Mouse (Mus musculus) heart, embryonic 14.5 days (tissue): ENCODE data around the gene Kif26b. TPM values are rescaled to one million over a fixed set of nuclear protein-coding genes. Genes with fewer than 3 reads are reported as not detected.

Source experiments
- ATAC-seq: fragments of 200-750 bp; cut with Nextera tagmentation; 2 replicates; pipeline ENCODE4 v1.8.0; 2017; ENCODE audit warnings: low read depth, moderate TSS enrichment; ENCODE audit not compliant: insufficient number of reproducible peaks, insufficient read depth, low FRiP score
- H3K27ac ChIP-seq, 2 experiments: fragments of 200-500 bp in 1 of 2; fragments of 300-500 bp in 1 of 2; sonication (generic) in 1 of 2; replicated peaks in 1 of 2; 2 replicates each; pipeline ENCODE4 v1.5.1; 2012 to 2014; ENCODE audit warnings: low read depth in 2 of 2, low read length in 2 of 2, control low read depth in 1 of 2, mild to moderate bottlenecking in 1 of 2, mixed read lengths in 1 of 2; ENCODE audit not compliant: control insufficient read depth in 1 of 2, insufficient read depth in 1 of 2
- H3K27me3 ChIP-seq: fragments of 300-500 bp; sonication (generic); 2 replicates; pipeline ENCODE4 v1.6.1; 2014; ENCODE audit warnings: mild to moderate bottlenecking, low read length, control low read depth; ENCODE audit not compliant: control insufficient read depth, insufficient read depth
- H3K36me3 ChIP-seq: fragments of 300-500 bp; sonication (generic); 2 replicates; pipeline ENCODE4 v1.6.1; 2014; ENCODE audit warnings: mild to moderate bottlenecking, control low read depth, low read length, mixed read lengths; ENCODE audit not compliant: control insufficient read depth, insufficient read depth
- H3K4me1 ChIP-seq, 2 experiments: fragments of 200-500 bp in 1 of 2; fragments of 300-500 bp in 1 of 2; sonication (generic) in 1 of 2; 2 replicates each; pipeline ENCODE4 v1.6.1; 2012 to 2014; ENCODE audit warnings: low read length in 2 of 2, control low read depth in 1 of 2, mixed read lengths in 1 of 2; ENCODE audit not compliant: control insufficient read depth in 2 of 2, insufficient read depth in 2 of 2
- H3K4me2 ChIP-seq: fragments of 300-500 bp; sonication (generic); 2 replicates; pipeline ENCODE4 v1.6.1; 2014; ENCODE audit warnings: mild to moderate bottlenecking, low read length
- H3K4me3 ChIP-seq, 2 experiments: fragments of 200-500 bp in 1 of 2; fragments of 300-500 bp in 1 of 2; sonication (generic) in 1 of 2; 2 replicates each; pipeline ENCODE4 v1.5.1; 2012 to 2014; ENCODE audit warnings: low read length in 2 of 2, mild to moderate bottlenecking in 2 of 2, control low read depth in 1 of 2, low read depth in 1 of 2, moderate library complexity in 1 of 2; ENCODE audit not compliant: control insufficient read depth in 1 of 2, insufficient read depth in 1 of 2
- H3K9ac ChIP-seq: fragments of 300-500 bp; sonication (generic); 2 replicates; pipeline ENCODE4 v1.6.1; 2014; ENCODE audit warnings: mild to moderate bottlenecking, low read length
- H3K9me3 ChIP-seq: fragments of 300-500 bp; sonication (generic); 2 replicates; pipeline ENCODE4 v1.6.1; 2016; ENCODE audit warnings: low read length, control low read depth; ENCODE audit not compliant: control insufficient read depth
- WGBS: fragments of 180-500 bp; shearing (Covaris S2); extraction: QIAGEN DNeasy Blood & Tissue Kit; methylation state at CpG from one replicate; pipeline ENCODE4 v1.1.7; 2014; 5-methylcytosine and 5-hydroxymethylcytosine counted together
- polyA plus RNA-seq: library from polyadenylated mRNA; unstranded; fragments of >200 nt; fragmentation: Nextera tagmentation; extraction: Ambion mirVana; gene quantifications from 2 replicates; pipeline ENCODE4 v1.2.1, GENCODE M21; 2014

The Kif26b gene
- polyA plus RNA-seq, 1 experiment from 2014 or later: 14.4 TPM

DNA sequence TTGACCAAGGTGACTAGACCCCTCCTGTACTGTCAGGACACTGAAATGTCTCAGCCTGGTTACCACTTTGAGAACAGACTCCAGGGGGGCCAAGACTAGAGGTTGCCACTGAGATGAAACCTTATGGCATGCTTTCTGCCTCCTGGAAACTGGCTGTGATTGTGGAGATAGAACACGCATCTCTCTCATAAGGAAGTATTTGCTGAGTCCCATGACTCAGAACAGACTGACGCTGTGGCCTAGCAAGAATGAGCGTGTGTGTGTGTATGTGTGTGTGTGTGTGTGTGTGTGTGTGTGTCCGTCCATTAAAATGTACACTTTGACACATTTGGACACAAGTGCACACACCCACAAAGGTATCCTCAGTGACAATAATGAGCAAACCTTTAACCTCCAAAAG is 140.0 kb downstream of the Kif26b start:
- no peak overlapping the region for H3K4me2 ChIP-seq
- H3K9me3 ChIP-seq: no peaks in the 10 kb centered on the region
- H3K9ac ChIP-seq: no peak overlapping the region
- no peaks in the 10 kb centered on the region for H3K36me3 ChIP-seq
- 89% methylated on average over 4 of the region's 4 CpGs for WGBS
- H3K27me3 ChIP-seq: no peaks in the 10 kb centered on the region
- no peak overlapping the region for H3K4me3 ChIP-seq
- H3K27ac ChIP-seq: no peak overlapping the region
- peaks cover 22 to 61% of the 10 kb centered on the region in 2 experiments for H3K4me1 ChIP-seq
- ATAC-seq: no peak

DNA sequence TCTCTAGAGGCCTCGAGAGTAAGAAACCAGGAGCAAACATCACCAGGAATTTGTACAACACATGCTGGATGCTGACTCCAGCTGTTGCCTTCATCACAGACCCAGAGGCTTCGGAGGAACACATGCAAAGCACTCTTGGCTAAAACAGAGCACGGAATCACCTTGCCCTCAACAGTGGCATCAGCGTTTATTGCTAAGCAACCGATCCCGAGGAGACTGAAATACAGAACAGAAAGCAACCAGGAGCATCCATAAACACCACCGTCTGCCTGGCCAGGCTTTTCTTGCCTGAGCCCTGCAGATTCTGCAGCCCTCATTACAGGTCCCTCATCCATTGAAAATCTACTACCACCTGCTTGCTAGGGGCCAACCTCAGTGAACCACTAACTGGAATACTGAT is 144.1 kb downstream of the Kif26b start:
- H3K27ac ChIP-seq: peak overlapping the region; percentile 53 to 77
- H3K4me3 ChIP-seq: no peak overlapping the region
- peaks cover 26 to 69% of the 10 kb centered on the region in 2 experiments for H3K4me1 ChIP-seq
- no peak for ATAC-seq
- H3K9ac ChIP-seq: peak overlapping the region; percentile 27; the same call in 1 of the 2 replicates
- no peaks in the 10 kb centered on the region for H3K9me3 ChIP-seq
- H3K27me3 ChIP-seq: no peaks in the 10 kb centered on the region
- WGBS: 44% methylated on average over 7 of the region's 7 CpGs
- H3K36me3 ChIP-seq: no peaks in the 10 kb centered on the region
- H3K4me2 ChIP-seq: peak overlapping the region; percentile 11; the same call in 1 of the 2 replicates

DNA sequence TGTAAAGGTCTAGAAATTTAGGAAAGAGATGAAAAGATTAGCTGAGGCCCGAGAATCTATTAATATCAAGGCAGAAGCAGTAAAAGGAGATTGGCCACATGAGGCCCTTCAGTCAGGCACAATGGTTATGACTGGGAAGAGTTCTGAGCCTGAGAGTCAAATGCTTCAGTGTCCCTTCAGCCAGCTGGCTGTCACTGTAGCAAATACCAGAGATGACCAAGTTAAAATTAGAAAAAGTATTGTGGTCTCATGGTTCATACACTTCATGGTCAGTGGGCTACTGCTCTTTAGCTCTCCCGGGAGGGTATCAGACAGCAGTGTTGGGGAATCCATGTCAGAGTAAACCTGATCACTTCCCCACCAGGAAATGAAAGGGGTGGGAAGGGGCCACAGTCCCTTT is 144.6 kb downstream of the Kif26b start:
- Histone ChIP-seq H3K4me3 (no peak overlapping the region), H3K4me2 (peak overlapping the region; percentile 11; the same call in 1 of the 2 replicates), H3K36me3 (no peaks in the 10 kb centered on the region), H3K27ac (peak overlapping the region; percentile 53 to 77), H3K4me1 (peaks cover 26 to 68% of the 10 kb centered on the region in 2 experiments), H3K27me3 (no peaks in the 10 kb centered on the region), H3K9me3 (no peaks in the 10 kb centered on the region), H3K9ac (0 out of 2 replicates have a peak overlapping the region, but pooled peaks have one; percentile 22)
- ATAC-seq: no peak
- 16% methylated on average over 2 of the region's 2 CpGs for whole genome bisulfite sequencing

DNA sequence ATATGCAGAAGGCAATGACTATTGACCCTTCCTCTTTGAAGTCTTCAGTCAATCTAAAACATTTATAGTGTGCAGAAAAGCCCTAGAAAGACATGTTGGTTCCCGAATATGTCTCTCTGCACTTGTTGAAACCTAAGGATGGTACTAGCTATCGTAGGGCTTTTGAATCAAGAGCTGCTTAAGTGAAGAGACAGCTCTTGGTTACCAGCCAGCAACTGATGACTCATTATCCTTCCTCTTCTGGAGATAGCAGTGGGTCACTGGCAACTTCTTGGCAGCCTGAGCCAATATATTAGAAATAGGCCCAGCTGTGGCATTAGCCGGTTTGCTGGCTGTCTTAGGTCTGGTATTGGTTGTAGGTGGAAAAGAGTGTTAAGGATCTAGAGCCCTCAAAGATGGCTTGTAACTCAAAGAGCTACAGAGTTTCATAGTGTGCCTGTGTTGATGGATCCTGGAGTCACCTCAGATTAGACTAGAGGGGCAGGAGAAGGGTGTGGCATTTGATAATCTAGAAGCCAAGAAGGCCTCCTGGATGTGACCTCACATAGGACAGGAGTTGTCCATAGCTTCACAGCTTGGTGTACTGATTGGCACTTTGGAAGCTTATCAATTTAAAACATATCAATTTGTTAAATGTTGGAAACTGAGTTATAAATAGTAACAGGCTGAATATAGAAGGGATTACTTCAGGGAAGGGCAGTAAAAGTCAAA is 146.8 kb downstream of the Kif26b start:
- H3K4me1 ChIP-seq: peaks cover 26 to 65% of the 10 kb centered on the region in 2 experiments

DNA sequence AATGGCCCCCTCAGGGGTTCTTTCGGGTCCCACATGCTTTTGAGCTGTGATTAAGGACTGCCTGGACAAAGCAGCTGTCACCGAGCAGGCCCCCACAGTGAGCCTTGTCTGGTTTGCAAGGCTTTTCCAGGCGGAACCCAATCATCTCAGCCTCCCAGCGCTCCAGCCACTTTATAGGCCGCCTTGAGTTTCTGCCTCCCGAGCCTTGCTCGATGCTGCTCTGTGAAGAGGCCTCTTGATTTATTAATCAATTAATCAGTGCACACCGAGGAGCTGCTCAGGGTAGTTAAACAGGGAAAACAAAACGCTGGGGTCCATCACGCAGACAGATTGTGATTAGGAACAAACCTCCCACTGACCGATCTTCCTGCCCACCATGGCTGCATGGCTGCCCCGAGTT is 148.2 kb downstream of the Kif26b start:
- ATAC-seq: no peak
- H3K27ac ChIP-seq: no peak overlapping the region
- peaks cover 27% of the 10 kb centered on the region for H3K36me3 ChIP-seq
- peaks cover 20 to 51% of the 10 kb centered on the region in 2 experiments for H3K4me1 ChIP-seq
- H3K27me3 ChIP-seq: no peaks in the 10 kb centered on the region
- no peak overlapping the region for H3K9ac ChIP-seq
- no peak overlapping the region for H3K4me2 ChIP-seq
- no peak overlapping the region for H3K4me3 ChIP-seq
- no peaks in the 10 kb centered on the region for H3K9me3 ChIP-seq
- 51% methylated on average over 12 of the region's 12 CpGs for WGBS

More for the DNA sequence above, 146.8 kb downstream of the Kif26b start:
- peak overlapping the region in 1 of 2 experiments; percentile 29; a peak in 2 of 4 replicates for H3K27ac ChIP-seq
- H3K9me3 ChIP-seq: no peaks in the 10 kb centered on the region
- H3K9ac ChIP-seq: no peak overlapping the region
- no peak overlapping the region for H3K4me3 ChIP-seq
- WGBS: 23% methylated on average over 3 of the region's 3 CpGs
- ATAC-seq: no peak
- no peaks in the 10 kb centered on the region for H3K27me3 ChIP-seq
- H3K36me3 ChIP-seq: peaks cover 18% of the 10 kb centered on the region
- no peak overlapping the region for H3K4me2 ChIP-seq

DNA sequence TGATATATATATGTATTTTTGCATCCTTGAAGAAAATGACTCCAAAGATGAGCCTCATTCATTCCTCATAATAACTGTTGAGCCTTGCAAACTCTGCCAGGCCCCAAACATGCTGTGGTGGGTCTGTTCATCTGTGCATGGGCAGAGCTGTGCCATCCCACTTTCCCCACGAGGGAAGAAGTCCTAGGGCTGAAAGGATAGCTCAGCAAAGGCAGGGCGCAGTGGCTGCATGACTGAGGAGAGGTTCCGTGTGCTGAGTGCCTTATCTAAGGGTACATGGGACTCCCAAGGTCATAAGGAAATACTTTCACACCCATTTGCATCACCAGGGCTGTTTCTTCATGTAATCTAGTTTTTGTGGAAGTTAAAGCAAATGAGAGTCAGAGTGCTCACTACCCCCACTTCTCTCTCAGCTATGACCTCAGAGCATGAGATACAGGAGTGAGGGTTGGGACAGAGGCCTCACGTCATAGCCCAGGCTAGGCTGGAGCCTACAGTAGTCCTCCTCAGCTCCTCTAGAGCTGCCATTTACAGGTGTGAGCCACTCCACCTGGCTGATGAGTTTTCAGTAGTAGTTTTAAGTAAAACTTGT is 148.8 kb downstream of the Kif26b start:
- Histone ChIP-seq H3K36me3 (peaks cover 27% of the 10 kb centered on the region), H3K9me3 (no peaks in the 10 kb centered on the region), H3K27me3 (no peaks in the 10 kb centered on the region), H3K9ac (no peak overlapping the region), H3K4me1 (peaks cover 18 to 46% of the 10 kb centered on the region in 2 experiments), H3K4me3 (no peak overlapping the region), H3K27ac (peak overlapping the region in 1 of 2 experiments; percentile 8; a peak in 1 of 4 replicates), H3K4me2 (no peak overlapping the region)
- no peak for ATAC-seq
- 41% methylated on average over 4 of the region's 4 CpGs for WGBS

DNA sequence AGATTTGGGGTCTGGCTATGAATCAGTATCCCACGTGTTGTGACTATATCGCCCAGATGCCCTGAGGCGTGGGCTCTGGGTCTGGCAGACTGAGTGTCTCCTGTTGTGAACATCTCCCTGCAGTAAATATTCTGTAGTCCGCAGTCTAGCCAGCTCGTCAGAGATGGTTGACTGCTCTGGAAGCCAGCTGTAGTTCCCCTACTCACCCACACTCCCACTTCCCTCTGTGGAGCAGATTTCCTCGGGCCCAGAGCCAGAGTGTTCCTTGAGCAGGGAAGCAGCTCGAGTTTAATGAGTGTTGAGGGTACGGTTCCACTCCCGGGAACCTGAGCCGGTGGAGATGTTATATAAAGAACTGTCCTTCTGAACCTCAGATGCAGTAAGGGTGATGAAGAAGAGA is 154.7 kb downstream of the Kif26b start:
- H3K9me3 ChIP-seq: no peaks in the 10 kb centered on the region
- H3K9ac ChIP-seq: no peak overlapping the region
- peaks cover 4 to 14% of the 10 kb centered on the region in 2 experiments for H3K4me1 ChIP-seq
- 73% methylated on average over 10 of the region's 10 CpGs for WGBS
- no peaks in the 10 kb centered on the region for H3K27me3 ChIP-seq
- H3K4me3 ChIP-seq: no peak overlapping the region
- H3K4me2 ChIP-seq: no peak overlapping the region
- H3K27ac ChIP-seq: no peak overlapping the region
- ATAC-seq: no peak
- H3K36me3 ChIP-seq: peaks cover 27% of the 10 kb centered on the region
